Mouse (Mus musculus): ENCODE results near the gene Zfp276. TPM values are rescaled to one million over a fixed set of nuclear protein-coding genes. Genes with fewer than 3 reads are reported as not detected.
"Not testable (repeated sequence)": the region's sequence is repeated elsewhere in the genome, so short reads cannot be mapped to it uniquely, and the experiment has no call there.

Zfp276 gene
- polyA plus RNA-seq, 1 experiment from 2014 or later: 24.3 TPM

GRCm38 (mm10) chr8:123252925-123253324 lies 1.1 kb upstream of the Zfp276 start:
- Histone ChIP-seq H3K36me3 (peaks cover 65% of the 10 kb centered on the region), H3K27me3 (no peaks in the 10 kb centered on the region), H3K9ac (peak overlapping the region; percentile 99), H3K27ac (peak overlapping the region; percentile 94), H3K9me3 (no peaks in the 10 kb centered on the region), H3K4me3 (peak overlapping the region; percentile 97), H3K4me2 (peak overlapping the region; percentile 99), H3K4me1 (replicated peaks) (peaks cover 39% of the 10 kb centered on the region)
- WGBS: 70% methylated on average over 4 of the region's 4 CpGs
- no peak for ATAC-seq (ENCODE audit: low FRiP score)

- peak; percentile 47 for ATAC-seq (ENCODE audit: low FRiP score)
- H3K4me3 ChIP-seq: peak overlapping the region; percentile 97
- peak overlapping the region; percentile 99 for H3K9ac ChIP-seq
- H3K9me3 ChIP-seq: no peaks in the 10 kb centered on the region
- peaks cover 65% of the 10 kb centered on the region for H3K36me3 ChIP-seq
- WGBS: under 1% methylated on average over 39 of the region's 40 CpGs
- peak overlapping the region; percentile 99 for H3K4me2 ChIP-seq
- H3K4me1 ChIP-seq (replicated peaks): peaks cover 39% of the 10 kb centered on the region
- no peaks in the 10 kb centered on the region for H3K27me3 ChIP-seq
- H3K27ac ChIP-seq: peak overlapping the region; percentile 94
These were observed 420 bp upstream of the Zfp276 start for GRCm38 (mm10) chr8:123253451-123254098.

GRCm38 (mm10) chr8:123255170-123255569 lies 1.2 kb downstream of the Zfp276 start:
- ATAC-seq (ENCODE audit: low FRiP score): no peak
- Histone ChIP-seq H3K27ac (no peak overlapping the region), H3K9me3 (no peaks in the 10 kb centered on the region), H3K36me3 (peaks cover 66% of the 10 kb centered on the region), H3K9ac (peak overlapping the region; percentile 99), H3K4me3 (peak overlapping the region; percentile 97), H3K27me3 (no peaks in the 10 kb centered on the region), H3K4me1 (replicated peaks) (peaks cover 39% of the 10 kb centered on the region), H3K4me2 (peak overlapping the region; percentile 99)
- 72% methylated on average over 6 of the region's 6 CpGs for WGBS

GRCm38 (mm10) chr8:123257114-123257513 lies 3.1 kb downstream of the Zfp276 start:
- ATAC-seq (ENCODE audit: low FRiP score): no peak
- H3K4me2 ChIP-seq: no peak overlapping the region
- no peak overlapping the region; the same call in 1 of the 2 replicates for H3K9ac ChIP-seq
- no peak overlapping the region for H3K4me3 ChIP-seq
- H3K9me3 ChIP-seq: no peaks in the 10 kb centered on the region
- H3K4me1 ChIP-seq (replicated peaks): peaks cover 39% of the 10 kb centered on the region
- 64% methylated on average over 3 of the region's 3 CpGs for WGBS
- H3K27me3 ChIP-seq: no peaks in the 10 kb centered on the region
- peaks cover 61% of the 10 kb centered on the region for H3K36me3 ChIP-seq
- H3K27ac ChIP-seq: no peak overlapping the region

- not testable (repeated sequence) for H3K27ac ChIP-seq
These were observed 3.6 kb downstream of the Zfp276 start for GRCm38 (mm10) chr8:123257593-123257992.

GRCm38 (mm10) chr8:123267926-123268656 lies 14.1 kb downstream of the Zfp276 start:
- H3K4me2 ChIP-seq: no peak overlapping the region
- no peaks in the 10 kb centered on the region for H3K9me3 ChIP-seq
- H3K4me1 ChIP-seq (replicated peaks): no peaks in the 10 kb centered on the region
- peaks cover 79% of the 10 kb centered on the region for H3K36me3 ChIP-seq
- H3K27me3 ChIP-seq: no peaks in the 10 kb centered on the region
- H3K4me3 ChIP-seq: no peak overlapping the region
- WGBS: 74% methylated on average over 14 of the region's 14 CpGs
- no peak overlapping the region for H3K27ac ChIP-seq
- H3K9ac ChIP-seq: no peak overlapping the region
- no peak for ATAC-seq (ENCODE audit: low FRiP score)

More at GRCm38 (mm10) chr8:123257593-123257992, 3.6 kb downstream of the Zfp276 start:
- peaks cover 35% of the 10 kb centered on the region for H3K4me1 ChIP-seq (replicated peaks)
- H3K4me2 ChIP-seq; H3K9ac ChIP-seq; ATAC-seq (ENCODE audit: low FRiP score); H3K4me3 ChIP-seq; H3K27me3 ChIP-seq; H3K9me3 ChIP-seq: not testable (repeated sequence)
- peaks cover 63% of the 10 kb centered on the region for H3K36me3 ChIP-seq
- 94% methylated on average over 7 of the region's 8 CpGs for WGBS

- H3K4me1 ChIP-seq (replicated peaks): no peaks in the 10 kb centered on the region
- 0 out of 2 replicates have a peak overlapping the region, but pooled peaks have one; percentile 8 for H3K9ac ChIP-seq
- H3K36me3 ChIP-seq: peaks cover 50% of the 10 kb centered on the region
- no peak overlapping the region for H3K27ac ChIP-seq
- no peak overlapping the region for H3K4me3 ChIP-seq
- ATAC-seq (ENCODE audit: low FRiP score): no peak
- no peaks in the 10 kb centered on the region for H3K9me3 ChIP-seq
- 88% methylated on average over 10 of the region's 10 CpGs for WGBS
- no peaks in the 10 kb centered on the region for H3K27me3 ChIP-seq
- no peak overlapping the region for H3K4me2 ChIP-seq
These were observed 17.2 kb downstream of the Zfp276 start for GRCm38 (mm10) chr8:123271147-123271546.

- Histone ChIP-seq H3K27me3 (no peaks in the 10 kb centered on the region), H3K4me3 (no peak overlapping the region), H3K4me1 (replicated peaks) (no peaks in the 10 kb centered on the region), H3K36me3 (peaks cover 43% of the 10 kb centered on the region), H3K9me3 (no peaks in the 10 kb centered on the region), H3K4me2 (no peak overlapping the region), H3K27ac (no peak overlapping the region), H3K9ac (peak overlapping the region; percentile 53; the same call in 1 of the 2 replicates)
- 72% methylated on average over 4 of the region's 4 CpGs for WGBS
- no peak for ATAC-seq (ENCODE audit: low FRiP score)
These were observed 17.9 kb downstream of the Zfp276 start for GRCm38 (mm10) chr8:123271901-123272300.

- ATAC-seq (ENCODE audit: low FRiP score): no peak
- Histone ChIP-seq H3K9me3 (no peaks in the 10 kb centered on the region), H3K4me1 (replicated peaks) (no peaks in the 10 kb centered on the region), H3K4me2 (no peak overlapping the region), H3K27ac (no peak overlapping the region), H3K4me3 (no peak overlapping the region), H3K27me3 (no peaks in the 10 kb centered on the region), H3K36me3 (peaks cover 17% of the 10 kb centered on the region), H3K9ac (no peak overlapping the region)
- 87% methylated on average over 5 of the region's 5 CpGs for WGBS
These were observed 20.5 kb downstream of the Zfp276 start for GRCm38 (mm10) chr8:123274447-123274846.

GRCm38 (mm10) chr8:123275096-123275495 lies 21.1 kb downstream of the Zfp276 start:
- Histone ChIP-seq H3K27ac (no peak overlapping the region), H3K9me3 (no peaks in the 10 kb centered on the region), H3K4me3 (no peak overlapping the region), H3K9ac (no peak overlapping the region), H3K4me1 (replicated peaks) (no peaks in the 10 kb centered on the region), H3K4me2 (no peak overlapping the region), H3K36me3 (peaks cover 11% of the 10 kb centered on the region), H3K27me3 (no peaks in the 10 kb centered on the region)
- WGBS: 95% methylated on average over 12 of the region's 12 CpGs
- ATAC-seq (ENCODE audit: low FRiP score): no peak

GRCm38 (mm10) chr8:123278445-123278844 lies 24.4 kb downstream of the Zfp276 start:
- Histone ChIP-seq H3K4me3 (no peak overlapping the region), H3K36me3 (peaks cover 4% of the 10 kb centered on the region; the same call in 1 of the 2 replicates), H3K4me2 (no peak overlapping the region), H3K27ac (no peak overlapping the region), H3K9ac (no peak overlapping the region), H3K9me3 (no peaks in the 10 kb centered on the region), H3K27me3 (no peaks in the 10 kb centered on the region), H3K4me1 (replicated peaks) (no peaks in the 10 kb centered on the region)
- 77% methylated on average over 7 of the region's 7 CpGs for WGBS
- ATAC-seq (ENCODE audit: low FRiP score): no peak

- no peak overlapping the region for H3K9ac ChIP-seq
- no peak overlapping the region for H3K4me3 ChIP-seq
- no peak overlapping the region for H3K4me2 ChIP-seq
- peaks cover 4% of the 10 kb centered on the region; the same call in 1 of the 2 replicates for H3K36me3 ChIP-seq
- ATAC-seq (ENCODE audit: low FRiP score): no peak
- no peak overlapping the region for H3K27ac ChIP-seq
- WGBS: 93% methylated on average over 4 of the region's 4 CpGs
- H3K9me3 ChIP-seq: no peaks in the 10 kb centered on the region
- H3K27me3 ChIP-seq: no peaks in the 10 kb centered on the region
- no peaks in the 10 kb centered on the region for H3K4me1 ChIP-seq (replicated peaks)
These were observed 25.8 kb downstream of the Zfp276 start for GRCm38 (mm10) chr8:123279828-123280227.
